Mouse (Mus musculus): Measurements from ENCODE around the gene Prr3. TPM values are rescaled to one million over a fixed set of nuclear protein-coding genes. Genes with fewer than 3 reads are reported as not detected.

Gene Prr3
- total RNA-seq, 2 experiments from 2014 or later = 2.3 to 3.0 TPM

GRCm38 (mm10) chr17:35950946-35951345, 29.1 kb downstream of the Prr3 start:
- peak; percentile 47; the same call in 1 of the 2 replicates for ATAC-seq (replicated peaks; ENCODE audit: low FRiP score, poor library complexity, severe bottlenecking)

- no peak for ATAC-seq (replicated peaks; ENCODE audit: low FRiP score, poor library complexity, severe bottlenecking)
Measured at GRCm38 (mm10) chr17:35939941-35940340, 40.1 kb downstream of the Prr3 start.

GRCm38 (mm10) chr17:35939108-35939507, 40.9 kb downstream of the Prr3 start:
- no peak for ATAC-seq (replicated peaks; ENCODE audit: low FRiP score, poor library complexity, severe bottlenecking)

- ATAC-seq (replicated peaks; ENCODE audit: low FRiP score, poor library complexity, severe bottlenecking) = peak; percentile 94
Measured at GRCm38 (mm10) chr17:35937700-35938348, 42.2 kb downstream of the Prr3 start.

GRCm38 (mm10) chr17:35935763-35936162, 44.3 kb downstream of the Prr3 start:
- peak; percentile 94 for ATAC-seq (replicated peaks; ENCODE audit: low FRiP score, poor library complexity, severe bottlenecking)

- ATAC-seq (replicated peaks; ENCODE audit: low FRiP score, poor library complexity, severe bottlenecking) = no peak
Measured at GRCm38 (mm10) chr17:35932608-35933007, 47.4 kb downstream of the Prr3 start.

GRCm38 (mm10) chr17:35930627-35931026, 49.4 kb downstream of the Prr3 start:
- ATAC-seq (replicated peaks; ENCODE audit: low FRiP score, poor library complexity, severe bottlenecking) = 0 out of 2 replicates have a peak, but pooled peaks have one; percentile 26

- no peak for ATAC-seq (replicated peaks; ENCODE audit: low FRiP score, poor library complexity, severe bottlenecking)
Measured at GRCm38 (mm10) chr17:35929534-35929933, 50.5 kb downstream of the Prr3 start.

- ATAC-seq (replicated peaks; ENCODE audit: low FRiP score, poor library complexity, severe bottlenecking) = no peak
Measured at GRCm38 (mm10) chr17:35927471-35927870, 52.6 kb downstream of the Prr3 start.

GRCm38 (mm10) chr17:35923281-35923680, 56.8 kb downstream of the Prr3 start:
- ATAC-seq (replicated peaks; ENCODE audit: low FRiP score, poor library complexity, severe bottlenecking) = no peak

- no peak for ATAC-seq (replicated peaks; ENCODE audit: low FRiP score, poor library complexity, severe bottlenecking)
Measured at GRCm38 (mm10) chr17:35922566-35922965, 57.5 kb downstream of the Prr3 start.

Other genes with a start within 250 kb of the Prr3 start
- 7.5 and 11.9 TPM in 2 replicates for gene Ier3, start 158.6 kb downstream of the Prr3 start, total RNA-seq (2015; ENCODE audit: low replicate concordance)
- gene Ier3, start 158.6 kb downstream of the Prr3 start, total RNA-seq (2017; ENCODE audit: low replicate concordance) = 2.1 and 8.0 TPM in 2 replicates
- 20.9 and 37.8 TPM in 2 replicates for gene Flot1, start 157.0 kb downstream of the Prr3 start, total RNA-seq (2015; ENCODE audit: low replicate concordance)
- gene Flot1, start 157.0 kb downstream of the Prr3 start, total RNA-seq (2017; ENCODE audit: low replicate concordance) = 26.1 and 57.7 TPM in 2 replicates
- gene Tubb5, start 141.9 kb downstream of the Prr3 start, total RNA-seq (2015; ENCODE audit: low replicate concordance) = 243 and 249 TPM in 2 replicates
- gene Tubb5, start 141.9 kb downstream of the Prr3 start, total RNA-seq (2017; ENCODE audit: low replicate concordance) = 216 and 335 TPM in 2 replicates
- gene Mdc1, start 138.7 kb downstream of the Prr3 start, total RNA-seq (2015; ENCODE audit: low replicate concordance) = 20.4 and 30.9 TPM in 2 replicates
- gene Mdc1, start 138.7 kb downstream of the Prr3 start, total RNA-seq (2017; ENCODE audit: low replicate concordance) = 12.4 and 16.4 TPM in 2 replicates
- gene Nrm, start 118.9 kb downstream of the Prr3 start, total RNA-seq (2015; ENCODE audit: low replicate concordance) = 12.9 and 15.0 TPM in 2 replicates
- 3.2 and 20.0 TPM in 2 replicates for gene Nrm, start 118.9 kb downstream of the Prr3 start, total RNA-seq (2017; ENCODE audit: low replicate concordance)
- gene Ppp1r18, start 114.6 kb downstream of the Prr3 start, total RNA-seq (2015; ENCODE audit: low replicate concordance) = 22.5 and 37.0 TPM in 2 replicates
- 10.3 and 13.4 TPM in 2 replicates for gene Ppp1r18, start 114.6 kb downstream of the Prr3 start, total RNA-seq (2017; ENCODE audit: low replicate concordance)
- 38.6 and 56.0 TPM in 2 replicates for gene Dhx16, start 100.4 kb downstream of the Prr3 start, total RNA-seq (2015; ENCODE audit: low replicate concordance)
- 30.8 and 38.9 TPM in 2 replicates for gene Dhx16, start 100.4 kb downstream of the Prr3 start, total RNA-seq (2017; ENCODE audit: low replicate concordance)
- 17.1 and 21.5 TPM in 2 replicates for gene 2310061I04Rik, start 82.8 kb downstream of the Prr3 start, total RNA-seq (2015; ENCODE audit: low replicate concordance)
- 3.9 TPM in 1 of 2 replicates, not detected in the other for gene 2310061I04Rik, start 82.8 kb downstream of the Prr3 start, total RNA-seq (2017; ENCODE audit: low replicate concordance)
- 2.3 TPM in 1 of 2 replicates, not detected in the other for gene Atat1, start 70.2 kb downstream of the Prr3 start, total RNA-seq (2015; ENCODE audit: low replicate concordance)
- 0.56 and 7.1 TPM in 2 replicates for gene Atat1, start 70.2 kb downstream of the Prr3 start, total RNA-seq (2017; ENCODE audit: low replicate concordance)
- 7.7 and 32.6 TPM in 2 replicates for gene Mrps18b, start 63.8 kb downstream of the Prr3 start, total RNA-seq (2015; ENCODE audit: low replicate concordance)
- gene Mrps18b, start 63.8 kb downstream of the Prr3 start, total RNA-seq (2017; ENCODE audit: low replicate concordance) = 7.4 and 18.9 TPM in 2 replicates
- 91.1 and 91.3 TPM in 2 replicates for gene Ppp1r10, start 63.8 kb downstream of the Prr3 start, total RNA-seq (2015; ENCODE audit: low replicate concordance)
- 84.8 and 104 TPM in 2 replicates for gene Ppp1r10, start 63.8 kb downstream of the Prr3 start, total RNA-seq (2017; ENCODE audit: low replicate concordance)
- 13.0 and 13.6 TPM in 2 replicates for gene Abcf1, start 10.5 kb downstream of the Prr3 start, total RNA-seq (2015; ENCODE audit: low replicate concordance)
- gene Abcf1, start 10.5 kb downstream of the Prr3 start, total RNA-seq (2017; ENCODE audit: low replicate concordance) = 33.9 and 71.4 TPM in 2 replicates
- gene Gnl1, start 385 bp downstream of the Prr3 start, total RNA-seq (2015; ENCODE audit: low replicate concordance) = 1.5 and 3.3 TPM in 2 replicates
- gene Gnl1, start 385 bp downstream of the Prr3 start, total RNA-seq (2017; ENCODE audit: low replicate concordance) = 2.0 and 4.3 TPM in 2 replicates
- 161 and 177 TPM in 2 replicates for gene H2-T24, start 40.3 kb upstream of the Prr3 start, total RNA-seq (2015; ENCODE audit: low replicate concordance)
- 587 and 609 TPM in 2 replicates for gene H2-T24, start 40.3 kb upstream of the Prr3 start, total RNA-seq (2017; ENCODE audit: low replicate concordance)
- 249 and 264 TPM in 2 replicates for gene H2-T23, start 52.6 kb upstream of the Prr3 start, total RNA-seq (2015; ENCODE audit: low replicate concordance)
- gene H2-T23, start 52.6 kb upstream of the Prr3 start, total RNA-seq (2017; ENCODE audit: low replicate concordance) = 271 and 275 TPM in 2 replicates
- 10.4 and 21.5 TPM in 2 replicates for gene H2-T22, start 62.5 kb upstream of the Prr3 start, total RNA-seq (2015; ENCODE audit: low replicate concordance)
- gene H2-T22, start 62.5 kb upstream of the Prr3 start, total RNA-seq (2017; ENCODE audit: low replicate concordance) = 12.8 and 20.4 TPM in 2 replicates
- gene Gm6034, start 62.7 kb upstream of the Prr3 start, total RNA-seq (2015; ENCODE audit: low replicate concordance) = not detected in 2 replicates
- gene Gm6034, start 62.7 kb upstream of the Prr3 start, total RNA-seq (2017; ENCODE audit: low replicate concordance) = not detected in 2 replicates
- gene Gm11127, start 78.1 kb upstream of the Prr3 start, total RNA-seq (2015; ENCODE audit: low replicate concordance) = not detected in 2 replicates
- gene Gm11127, start 78.1 kb upstream of the Prr3 start, total RNA-seq (2017; ENCODE audit: low replicate concordance) = not detected in 2 replicates
- 1.5 TPM in 1 of 2 replicates, not detected in the other for gene Gm19684, start 141.4 kb upstream of the Prr3 start, total RNA-seq (2015; ENCODE audit: low replicate concordance)
- gene Gm19684, start 141.4 kb upstream of the Prr3 start, total RNA-seq (2017; ENCODE audit: low replicate concordance) = 0.84 TPM in 1 of 2 replicates, not detected in the other
- not detected in 2 replicates for gene Gm7030, start 149.2 kb upstream of the Prr3 start, total RNA-seq (2015; ENCODE audit: low replicate concordance)
- not detected in 2 replicates for gene Gm7030, start 149.2 kb upstream of the Prr3 start, total RNA-seq (2017; ENCODE audit: low replicate concordance)
- gene Gm8909, start 188.3 kb upstream of the Prr3 start, total RNA-seq (2015; ENCODE audit: low replicate concordance) = not detected in 2 replicates
- gene Gm8909, start 188.3 kb upstream of the Prr3 start, total RNA-seq (2017; ENCODE audit: low replicate concordance) = not detected in 2 replicates
- not detected in 2 replicates for gene H2-T3, start 210.1 kb upstream of the Prr3 start, total RNA-seq (2015; ENCODE audit: low replicate concordance)
- not detected in 2 replicates for gene H2-T3, start 210.1 kb upstream of the Prr3 start, total RNA-seq (2017; ENCODE audit: low replicate concordance)